Mouse (Mus musculus) monocyte, adult 2 months (primary cell): Measurements from ENCODE around the gene Rnaseh2a.
A peak's percentile ranks its signal among the peaks of the same experiment; 100 is the strongest.

Source experiments
- DNase-seq, 2 experiments: peaks; one replicate each; pipeline ENCODE4 v3.0.0; 2022; ENCODE audit warnings: low spot score in 2 of 2, low read depth in 1 of 2

Gene Rnaseh2a

GRCm38 (mm10) chr8:84967532-84968304, 1.8 kb downstream of the Rnaseh2a start:
- DNase-seq: no peak

GRCm38 (mm10) chr8:84966603-84967002, 3.0 kb downstream of the Rnaseh2a start:
- no peak for DNase-seq

- DNase-seq: peak in 1 of 2 experiments; percentile 83
Observed at GRCm38 (mm10) chr8:84965731-84966291, 3.8 kb downstream of the Rnaseh2a start.

GRCm38 (mm10) chr8:84963952-84964351, 5.6 kb downstream of the Rnaseh2a start:
- no peak for DNase-seq

GRCm38 (mm10) chr8:84959811-84960210, 9.8 kb downstream of the Rnaseh2a start:
- DNase-seq: no peak

- DNase-seq: peak in 1 of 2 experiments; percentile 49
Observed at GRCm38 (mm10) chr8:84956768-84957167, 12.8 kb downstream of the Rnaseh2a start.

- DNase-seq: no peak
Observed at GRCm38 (mm10) chr8:84952612-84953255, 16.8 kb downstream of the Rnaseh2a start.

- DNase-seq: no peak
Observed at GRCm38 (mm10) chr8:84949753-84950152, 19.8 kb downstream of the Rnaseh2a start.

GRCm38 (mm10) chr8:84947241-84947545, 22.4 kb downstream of the Rnaseh2a start:
- DNase-seq: no peak

GRCm38 (mm10) chr8:84946528-84947240, 22.9 kb downstream of the Rnaseh2a start, which contains the start of gene Rtbdn:
TSS of gene Rtbdn (plus strand) at chr8:84946991.
- DNase-seq: no peak

- no peak for DNase-seq
Observed at GRCm38 (mm10) chr8:84945633-84946527, 23.7 kb downstream of the Rnaseh2a start.

- no peak for DNase-seq
Observed at GRCm38 (mm10) chr8:84945235-84945632, 24.3 kb downstream of the Rnaseh2a start.

GRCm38 (mm10) chr8:84944478-84945160, 24.9 kb downstream of the Rnaseh2a start:
- DNase-seq: no peak

GRCm38 (mm10) chr8:84943699-84944098, 25.9 kb downstream of the Rnaseh2a start:
- no peak for DNase-seq

GRCm38 (mm10) chr8:84937620-84938485, 31.7 kb downstream of the Rnaseh2a start:
- no peak for DNase-seq

GRCm38 (mm10) chr8:84936962-84937546, 32.5 kb downstream of the Rnaseh2a start, which contains the start of gene Mast1:
TSS of gene Mast1 (minus strand) at chr8:84937359.
- no peak for DNase-seq

GRCm38 (mm10) chr8:84936041-84936961, 33.3 kb downstream of the Rnaseh2a start:
- DNase-seq: no peak

GRCm38 (mm10) chr8:84935489-84935888, 34.1 kb downstream of the Rnaseh2a start:
- DNase-seq: no peak
